Mouse (Mus musculus): ENCODE data around the gene Mapk10. TPM values are rescaled to one million over a fixed set of nuclear protein-coding genes. Genes with fewer than 3 reads are reported as not detected.
A peak's percentile ranks its signal among the peaks of the same experiment; 100 is the strongest.
"Not testable (repeated sequence)": the region's sequence is repeated elsewhere in the genome, so short reads cannot be mapped to it uniquely, and the experiment has no call there.

Gene Mapk10
- polyA plus RNA-seq, 1 experiment from 2014 or later, result 61.3 TPM

- ATAC-seq, result peak; percentile 62
- H3K4me2 ChIP-seq (ENCODE audit: low read length), result no peak overlapping the region
- 43% methylated on average over 11 of the region's 11 CpGs for WGBS
These were observed 336.4 kb downstream of the Mapk10 start for GRCm38 (mm10) chr5:102874605-102875298.

DNA sequence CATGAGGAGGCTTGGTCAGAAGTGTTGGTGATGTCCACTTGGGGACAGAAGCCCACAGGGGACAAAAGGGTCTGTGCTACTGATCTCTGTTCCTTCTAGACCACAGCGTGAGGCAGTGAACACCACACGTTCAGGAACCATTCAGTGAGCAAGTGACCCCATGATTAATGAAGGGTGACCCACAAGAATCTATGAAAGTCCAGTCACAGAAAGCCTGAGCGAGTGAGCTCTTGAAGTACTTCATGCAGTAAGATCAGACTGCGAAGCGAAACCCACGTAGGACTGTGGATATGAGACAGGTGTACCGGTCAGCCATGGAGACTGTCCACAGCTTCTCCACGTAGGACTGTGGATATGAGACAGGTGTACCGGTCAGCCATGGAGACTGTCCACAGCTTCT lies 338.1 kb downstream of the Mapk10 start:
- not testable (repeated sequence) for H3K27me3 ChIP-seq (replicated peaks; ENCODE audit: control insufficient read depth, insufficient read depth, low read length); DNase-seq (ENCODE audit: low spot score); ATAC-seq; H3K4me2 ChIP-seq (ENCODE audit: low read length); H3K9ac ChIP-seq (ENCODE audit: low read length); H3K27ac ChIP-seq (ENCODE audit: low read depth, low read length); H3K36me3 ChIP-seq (ENCODE audit: control insufficient read depth, insufficient read depth, low read length); H3K9me3 ChIP-seq (replicated peaks; ENCODE audit: control insufficient read depth, low read length); H3K4me3 ChIP-seq (ENCODE audit: low read depth, low read length); H3K4me1 ChIP-seq (ENCODE audit: control insufficient read depth, insufficient read depth, low read length)
- 87% methylated on average over 8 of the region's 9 CpGs for WGBS

More at GRCm38 (mm10) chr5:102874605-102875298, 336.4 kb downstream of the Mapk10 start:
- no peaks in the 10 kb centered on the region for H3K9me3 ChIP-seq (replicated peaks; ENCODE audit: control insufficient read depth, low read length)
- no peak overlapping the region for H3K9ac ChIP-seq (ENCODE audit: low read length)
- DNase-seq (ENCODE audit: low spot score), result peak; percentile 90
- no peaks in the 10 kb centered on the region for H3K36me3 ChIP-seq (ENCODE audit: control insufficient read depth, insufficient read depth, low read length)
- H3K4me1 ChIP-seq (ENCODE audit: control insufficient read depth, insufficient read depth, low read length), result no peaks in the 10 kb centered on the region
- H3K4me3 ChIP-seq (ENCODE audit: low read depth, low read length), result no peak overlapping the region
- no peak overlapping the region for H3K27ac ChIP-seq (ENCODE audit: low read depth, low read length)
- no peaks in the 10 kb centered on the region for H3K27me3 ChIP-seq (replicated peaks; ENCODE audit: control insufficient read depth, insufficient read depth, low read length)

DNA sequence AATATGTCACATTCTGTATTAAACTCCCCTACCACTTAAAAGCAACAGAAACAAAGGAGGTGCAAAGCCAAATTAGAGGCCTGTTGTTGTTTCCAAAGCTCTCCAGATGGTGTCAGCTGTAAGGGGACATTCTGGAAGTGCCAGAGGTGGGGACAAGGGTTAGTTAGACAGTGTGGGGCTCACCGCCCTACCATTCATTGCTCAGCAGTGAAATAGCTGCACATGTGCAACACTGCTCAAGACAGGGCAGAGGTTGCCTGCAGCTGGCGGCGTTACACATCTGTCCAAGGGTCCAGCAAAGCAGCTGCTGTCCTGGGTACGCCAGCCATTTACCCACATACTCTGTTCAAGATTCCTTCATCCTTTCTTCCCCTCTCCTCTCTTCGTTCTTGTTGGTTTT lies 342.9 kb downstream of the Mapk10 start:
- 52% methylated on average over 5 of the region's 5 CpGs for WGBS
- no peak for ATAC-seq
- Histone ChIP-seq H3K36me3 (ENCODE audit: control insufficient read depth, insufficient read depth, low read length) (no peaks in the 10 kb centered on the region), H3K9me3 (replicated peaks; ENCODE audit: control insufficient read depth, low read length) (no peaks in the 10 kb centered on the region), H3K4me1 (ENCODE audit: control insufficient read depth, insufficient read depth, low read length) (no peaks in the 10 kb centered on the region), H3K4me2 (ENCODE audit: low read length) (no peak overlapping the region), H3K9ac (ENCODE audit: low read length) (no peak overlapping the region), H3K27me3 (replicated peaks; ENCODE audit: control insufficient read depth, insufficient read depth, low read length) (no peaks in the 10 kb centered on the region), H3K4me3 (ENCODE audit: low read depth, low read length) (no peak overlapping the region), H3K27ac (ENCODE audit: low read depth, low read length) (no peak overlapping the region)
- no peak for DNase-seq (ENCODE audit: low spot score)

GRCm38 (mm10) chr5:102859749-102860148 lies 351.4 kb downstream of the Mapk10 start:
- Histone ChIP-seq H3K27me3 (replicated peaks; ENCODE audit: control insufficient read depth, insufficient read depth, low read length) (no peaks in the 10 kb centered on the region), H3K36me3 (ENCODE audit: control insufficient read depth, insufficient read depth, low read length) (no peaks in the 10 kb centered on the region), H3K9ac (ENCODE audit: low read length) (no peak overlapping the region), H3K27ac (ENCODE audit: low read depth, low read length) (no peak overlapping the region), H3K9me3 (replicated peaks; ENCODE audit: control insufficient read depth, low read length) (no peaks in the 10 kb centered on the region), H3K4me2 (ENCODE audit: low read length) (no peak overlapping the region), H3K4me1 (ENCODE audit: control insufficient read depth, insufficient read depth, low read length) (peaks cover 6% of the 10 kb centered on the region; the same call in 1 of the 2 replicates), H3K4me3 (ENCODE audit: low read depth, low read length) (no peak overlapping the region)
- DNase-seq (ENCODE audit: low spot score) (no peak), ATAC-seq (no peak)
- 87% methylated on average over 11 of the region's 11 CpGs for WGBS

DNA sequence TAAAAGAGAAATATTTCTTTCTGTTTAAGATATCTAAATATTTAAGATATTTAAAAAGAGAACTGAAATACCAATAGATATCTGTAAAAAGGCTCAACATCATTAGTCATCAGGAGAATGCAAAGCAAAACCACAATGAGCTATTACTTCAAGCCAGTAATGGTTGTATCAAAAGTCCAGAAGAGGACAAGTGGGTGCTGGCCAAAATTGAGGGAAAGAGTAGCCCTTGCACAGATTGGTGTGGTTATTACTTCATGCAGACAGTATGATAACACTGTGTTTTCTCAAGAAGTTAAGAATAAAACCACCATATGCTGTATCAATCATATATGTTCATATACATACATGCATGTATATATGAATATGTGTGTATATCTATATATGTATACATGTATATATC lies 353.1 kb downstream of the Mapk10 start:
- peaks cover 6% of the 10 kb centered on the region; the same call in 1 of the 2 replicates for H3K4me1 ChIP-seq (ENCODE audit: control insufficient read depth, insufficient read depth, low read length)
- H3K36me3 ChIP-seq (ENCODE audit: control insufficient read depth, insufficient read depth, low read length), result no peaks in the 10 kb centered on the region
- no peaks in the 10 kb centered on the region for H3K27me3 ChIP-seq (replicated peaks; ENCODE audit: control insufficient read depth, insufficient read depth, low read length)
- ATAC-seq (no peak), DNase-seq (ENCODE audit: low spot score) (no peak)
- H3K9ac ChIP-seq (ENCODE audit: low read length), result no peak overlapping the region
- no peak overlapping the region for H3K4me3 ChIP-seq (ENCODE audit: low read depth, low read length)
- H3K9me3 ChIP-seq (replicated peaks; ENCODE audit: control insufficient read depth, low read length), result no peaks in the 10 kb centered on the region
- H3K27ac ChIP-seq (ENCODE audit: low read depth, low read length), result no peak overlapping the region
- no peak overlapping the region for H3K4me2 ChIP-seq (ENCODE audit: low read length)

Other genes starting within 250 kb of the Mapk10 start
- 4.8 and 5.6 TPM in 2 replicates for gene Ptpn13, start 213.9 kb upstream of the Mapk10 start, polyA plus RNA-seq (2014; fragmentation: Nextera tagmentation; extraction: Ambion mirVana)

All from forebrain, embryonic 14.5 days (tissue).